Mouse (Mus musculus): Measurements from ENCODE around the gene Dnajb5.

The Dnajb5 gene

GRCm38 (mm10) chr4:42944185-42944584, 5.4 kb upstream of the Dnajb5 start:
- no peak for DNase-seq (ENCODE audit: low read depth, low spot score)

- DNase-seq (ENCODE audit: low read depth, low spot score) = peak; percentile 46
These were observed 4.6 kb upstream of the Dnajb5 start for GRCm38 (mm10) chr4:42945043-42945442.

- DNase-seq (ENCODE audit: low read depth, low spot score) = no peak
These were observed 4.2 kb upstream of the Dnajb5 start for GRCm38 (mm10) chr4:42945445-42945844.

- DNase-seq (ENCODE audit: low read depth, low spot score) = peak; percentile 54
These were observed 3.7 kb upstream of the Dnajb5 start for GRCm38 (mm10) chr4:42945952-42946351.

- peak; percentile 50 for DNase-seq (ENCODE audit: low read depth, low spot score)
These were observed 2.8 kb upstream of the Dnajb5 start for GRCm38 (mm10) chr4:42946733-42947290.

- DNase-seq (ENCODE audit: low read depth, low spot score) = no peak
These were observed 1.1 kb upstream of the Dnajb5 start for GRCm38 (mm10) chr4:42948527-42948926.

- no peak for DNase-seq (ENCODE audit: low read depth, low spot score)
These were observed 451 bp upstream of the Dnajb5 start for GRCm38 (mm10) chr4:42949051-42949675.

GRCm38 (mm10) chr4:42950065-42950558, 498 bp downstream of the Dnajb5 start:
- DNase-seq (ENCODE audit: low read depth, low spot score) = peak; percentile 96

GRCm38 (mm10) chr4:42951206-42952195, 1.9 kb downstream of the Dnajb5 start:
- DNase-seq (ENCODE audit: low read depth, low spot score) = no peak

GRCm38 (mm10) chr4:42952563-42952962, 2.9 kb downstream of the Dnajb5 start:
- DNase-seq (ENCODE audit: low read depth, low spot score) = no peak

- DNase-seq (ENCODE audit: low read depth, low spot score) = no peak
These were observed 4.0 kb downstream of the Dnajb5 start for GRCm38 (mm10) chr4:42953435-42954094.

GRCm38 (mm10) chr4:42954297-42954696, 4.7 kb downstream of the Dnajb5 start:
- DNase-seq (ENCODE audit: low read depth, low spot score) = peak; percentile 40

- DNase-seq (ENCODE audit: low read depth, low spot score) = no peak
These were observed 5.6 kb downstream of the Dnajb5 start for GRCm38 (mm10) chr4:42955200-42955599.

- DNase-seq (ENCODE audit: low read depth, low spot score) = no peak
These were observed 7.0 kb downstream of the Dnajb5 start for GRCm38 (mm10) chr4:42956581-42956980.

- no peak for DNase-seq (ENCODE audit: low read depth, low spot score)
These were observed 7.7 kb downstream of the Dnajb5 start for GRCm38 (mm10) chr4:42957306-42957705.

GRCm38 (mm10) chr4:42957979-42958378, 8.4 kb downstream of the Dnajb5 start:
- no peak for DNase-seq (ENCODE audit: low read depth, low spot score)

GRCm38 (mm10) chr4:42958942-42959341, 9.3 kb downstream of the Dnajb5 start:
- DNase-seq (ENCODE audit: low read depth, low spot score) = no peak

GRCm38 (mm10) chr4:42959382-42959781, 9.8 kb downstream of the Dnajb5 start:
- no peak for DNase-seq (ENCODE audit: low read depth, low spot score)

GRCm38 (mm10) chr4:42961592-42961991, 12.0 kb downstream of the Dnajb5 start:
- DNase-seq (ENCODE audit: low read depth, low spot score) = peak; percentile 64

GRCm38 (mm10) chr4:42963480-42963879, 13.9 kb downstream of the Dnajb5 start:
- DNase-seq (ENCODE audit: low read depth, low spot score) = peak; percentile 15

GRCm38 (mm10) chr4:42965039-42965719, 15.6 kb downstream of the Dnajb5 start:
- peak; percentile 76 for DNase-seq (ENCODE audit: low read depth, low spot score)
